In genomic region chr15:79996781-79997180, GRCm38 (mm10) we compare ENCODE assay signal across 25 mouse cellular contexts. TPM values are rescaled to one million over a fixed set of nuclear protein-coding genes. Genes with fewer than 3 reads are reported as not detected.
A peak's percentile ranks its signal among the peaks of the same experiment; 100 is the strongest.
DNase-seq lines count a peak whose midpoint lies in the region; ATAC-seq lines count a peak whose summit lies in the region.
"Had no signal": no experiment of that assay in that cellular context is flagged by ENCODE, and none has a peak within 500 bp of the region (broad histone marks: within the 10 kb centered on the region; RNA-seq: fewer than 3 reads in every experiment).

No protein-coding gene starts in this region.

- no peaks in the 10 kb centered on the region for H3K9me3 ChIP-seq in kidney, embryonic 15.5 days (replicated peaks)
- H3K9me3 ChIP-seq in intestine, embryonic 16.5 days (ENCODE audit: control insufficient read depth, low read length): no peaks in the 10 kb centered on the region
- no peaks in the 10 kb centered on the region for H3K9me3 ChIP-seq in hindbrain, embryonic 16.5 days (ENCODE audit: control insufficient read depth, low read length)
- H3K9me3 ChIP-seq: forebrain, embryonic 10.5 days; forebrain, embryonic 13.5 days; G1E; heart, embryonic 10.5 days; heart, embryonic 13.5 days; hindbrain, embryonic 15.5 days had no signal

- ATAC-seq in kidney, embryonic 15.5 days (replicated peaks; ENCODE audit: low FRiP score): no peak
- ATAC-seq in intestine, embryonic 16.5 days: no peak
- no peak for ATAC-seq in hindbrain, embryonic 16.5 days
- ATAC-seq: forebrain, embryonic 13.5 days; forebrain, embryonic 16.5 days; Patski had no signal

- H3K4me2 ChIP-seq in kidney, embryonic 15.5 days: no peak overlapping the region
- H3K4me2 ChIP-seq in intestine, embryonic 16.5 days (ENCODE audit: low read depth, low read length): no peak overlapping the region
- no peak overlapping the region for H3K4me2 ChIP-seq in hindbrain, embryonic 16.5 days (ENCODE audit: low read length)
- H3K4me2 ChIP-seq: forebrain, embryonic 13.5 days; heart, embryonic 13.5 days; hindbrain, embryonic 15.5 days had no signal

- H3K4me1 ChIP-seq in kidney, embryonic 15.5 days: no peaks in the 10 kb centered on the region
- H3K4me1 ChIP-seq in intestine, embryonic 16.5 days (ENCODE audit: control insufficient read depth, insufficient read depth, low read length): no peaks in the 10 kb centered on the region
- H3K4me1 ChIP-seq in hindbrain, embryonic 16.5 days (ENCODE audit: control insufficient read depth, insufficient read depth, low read depth, low read length): no peaks in the 10 kb centered on the region
- H3K4me1 ChIP-seq: forebrain, embryonic 13.5 days; hindbrain, embryonic 15.5 days had no signal

- peaks cover 17% of the 10 kb centered on the region for H3K36me3 ChIP-seq in kidney, embryonic 15.5 days
- peaks cover 5% of the 10 kb centered on the region; the same call in 1 of the 2 replicates for H3K36me3 ChIP-seq in intestine, embryonic 16.5 days (ENCODE audit: control insufficient read depth, insufficient read depth, low read length)
- no peaks in the 10 kb centered on the region for H3K36me3 ChIP-seq in hindbrain, embryonic 16.5 days (ENCODE audit: control insufficient read depth, insufficient read depth, low read length)
- H3K36me3 ChIP-seq: forebrain, embryonic 10.5 days; G1E; heart, embryonic 10.5 days; hindbrain, embryonic 15.5 days had no signal

- no peak overlapping the region for H3K4me3 ChIP-seq in kidney, embryonic 15.5 days (replicated peaks)
- no peak overlapping the region for H3K4me3 ChIP-seq in intestine, embryonic 16.5 days (ENCODE audit: low read length)
- no peak overlapping the region for H3K4me3 ChIP-seq in hindbrain, embryonic 16.5 days (ENCODE audit: low read length)
- H3K4me3 ChIP-seq: forebrain, embryonic 10.5 days; forebrain, embryonic 13.5 days; heart, adult 2 months; heart, embryonic 10.5 days; heart, embryonic 13.5 days; hindbrain, embryonic 15.5 days had no signal

- H3K27ac ChIP-seq in kidney, embryonic 15.5 days: no peak overlapping the region
- H3K27ac ChIP-seq in intestine, embryonic 16.5 days (ENCODE audit: low read length): no peak overlapping the region
- no peak overlapping the region for H3K27ac ChIP-seq in hindbrain, embryonic 16.5 days (ENCODE audit: low read depth, low read length)
- H3K27ac ChIP-seq: forebrain, embryonic 10.5 days; forebrain, embryonic 13.5 days; heart, adult 2 months; heart, embryonic 10.5 days; heart, embryonic 13.5 days; hindbrain, embryonic 15.5 days had no signal

- no peaks in the 10 kb centered on the region for H3K27me3 ChIP-seq in kidney, embryonic 15.5 days
- no peaks in the 10 kb centered on the region for H3K27me3 ChIP-seq in intestine, embryonic 16.5 days (replicated peaks; ENCODE audit: control insufficient read depth, insufficient read depth, low read length)
- H3K27me3 ChIP-seq in hindbrain, embryonic 16.5 days (replicated peaks; ENCODE audit: control insufficient read depth, insufficient read depth, low read length): no peaks in the 10 kb centered on the region
- H3K27me3 ChIP-seq: forebrain, embryonic 13.5 days; hindbrain, embryonic 15.5 days; Patski had no signal

- 90% methylated on average over 11 of the region's 11 CpGs for WGBS in kidney, embryonic 15.5 days
- 92% methylated on average over 11 of the region's 11 CpGs for WGBS in intestine, embryonic 16.5 days
- WGBS in hindbrain, embryonic 16.5 days: 91% methylated on average over 11 of the region's 11 CpGs

- DNase-seq in kidney, adult 11 months: peak; percentile 80
- peak; percentile 67 to 73 for DNase-seq in kidney, adult 8-10 months
- peak; percentile 53 for DNase-seq in kidney, postnatal 10 days
- DNase-seq in kidney, postnatal 36 days: peak; percentile 80 to 86
- DNase-seq: adrenal gland, postnatal 10 days; adrenal gland, postnatal 36 days; B cell, adult 2 months; cerebellum, adult 18-20 months; cerebellum, adult 9-10 months; gastrocnemius, postnatal 10 days; gastrocnemius, postnatal 36 days; heart, adult 2 months; heart, postnatal 14 days; heart, postnatal 4 days had no signal

- H3K9ac ChIP-seq in kidney, embryonic 15.5 days: no peak overlapping the region
- H3K9ac ChIP-seq in intestine, embryonic 16.5 days (ENCODE audit: low read depth, low read length): no peak overlapping the region
- H3K9ac ChIP-seq in hindbrain, embryonic 16.5 days (ENCODE audit: low read depth, low read length): no peak overlapping the region
- H3K9ac ChIP-seq: forebrain, embryonic 13.5 days; heart, embryonic 13.5 days; hindbrain, embryonic 15.5 days had no signal

RNA-seq across cellular contexts. Expression of gene Pdgfb, which starts 18.0 kb away (rescaled TPM):
- polyA plus RNA-seq in kidney, embryonic 15.5 days (2015; fragmentation: Nextera tagmentation; extraction: Ambion mirVana): 3.8 and 5.1 TPM in 2 replicates
- 7.0 and 8.3 TPM in 2 replicates for polyA plus RNA-seq in intestine, embryonic 16.5 days (2015; fragmentation: Nextera tagmentation; extraction: Ambion mirVana)
- polyA plus RNA-seq in hindbrain, embryonic 16.5 days (2015; fragmentation: Nextera tagmentation; extraction: Ambion mirVana): 6.7 and 8.0 TPM in 2 replicates
- polyA plus RNA-seq: G1E had no signal

RNA-seq across cellular contexts. Expression of gene Cbx7, which starts 25.9 kb away (rescaled TPM):
- polyA plus RNA-seq in kidney, embryonic 15.5 days (2015; fragmentation: Nextera tagmentation; extraction: Ambion mirVana): 2.9 and 3.0 TPM in 2 replicates
- 3.7 and 4.8 TPM in 2 replicates for polyA plus RNA-seq in intestine, embryonic 16.5 days (2015; fragmentation: Nextera tagmentation; extraction: Ambion mirVana)
- polyA plus RNA-seq in hindbrain, embryonic 16.5 days (2015; fragmentation: Nextera tagmentation; extraction: Ambion mirVana): 4.7 and 5.2 TPM in 2 replicates
